Mouse (Mus musculus): ENCODE data around the gene Ssc4d. TPM values are rescaled to one million over a fixed set of nuclear protein-coding genes. Genes with fewer than 3 reads are reported as not detected.

Gene Ssc4d
- polyA plus RNA-seq, 1 experiment, result 4.3 TPM

DNA sequence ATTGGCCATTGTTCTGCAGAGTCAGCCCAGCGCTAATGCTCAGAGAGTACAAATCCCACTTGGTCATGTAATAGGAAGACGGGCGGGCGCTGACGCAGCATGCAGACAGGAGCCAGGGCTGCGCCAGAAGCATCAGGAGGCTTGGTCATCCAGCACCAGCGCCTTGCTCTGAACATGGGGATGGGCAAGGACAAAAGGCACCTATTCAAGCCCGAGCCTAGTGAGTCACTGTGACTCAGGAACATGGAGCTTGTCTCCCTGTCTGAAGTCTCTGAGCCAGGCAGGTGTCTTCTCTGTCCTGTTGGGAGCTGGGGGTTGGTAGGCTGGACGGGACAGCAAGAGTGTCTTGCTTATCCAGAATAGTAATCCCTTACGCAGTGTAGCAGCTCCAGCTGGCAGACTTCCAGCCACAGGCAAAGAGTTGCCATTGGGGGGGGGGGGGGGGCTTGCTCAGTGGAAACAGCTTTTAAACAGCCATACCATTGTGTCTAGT, 28.4 kb downstream of the Ssc4d start:
- no peak for DNase-seq

DNA sequence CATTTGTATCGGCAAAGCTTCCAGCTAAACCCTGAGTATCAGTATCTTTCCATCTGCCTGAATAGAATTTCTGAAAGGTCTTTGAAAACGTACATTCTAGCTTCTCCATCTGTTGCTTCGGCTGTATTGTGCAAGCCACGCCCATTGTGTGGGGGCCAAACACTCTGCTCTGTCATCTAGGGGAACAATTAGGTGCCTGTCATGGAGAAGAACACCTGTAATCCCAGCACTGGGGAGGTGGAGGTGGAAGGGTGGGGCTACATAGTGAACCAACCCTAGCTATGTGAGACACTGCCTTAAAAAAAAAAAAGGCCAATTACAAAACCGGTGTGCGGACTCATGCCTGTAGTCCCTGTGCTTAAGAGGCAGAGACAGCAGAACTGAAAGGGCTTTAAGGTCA, 31.6 kb downstream of the Ssc4d start:
- Histone ChIP-seq H3K27me3 (replicated peaks; ENCODE audit: control insufficient read depth, insufficient read depth, low read length) (no peaks in the 10 kb centered on the region), H3K4me3 (ENCODE audit: insufficient read depth, low read depth, low read length) (no peak overlapping the region), H3K4me1 (ENCODE audit: control insufficient read depth, insufficient read depth, low read length) (no peaks in the 10 kb centered on the region), H3K36me3 (ENCODE audit: control insufficient read depth, insufficient read depth, low read length) (no peaks in the 10 kb centered on the region), H3K27ac (ENCODE audit: insufficient read depth, low read depth, low read length) (no peak overlapping the region)
- WGBS, result 74% methylated on average over 6 of the region's 6 CpGs
- DNase-seq, result no peak
- TF ChIP-seq POLR2A (IDR thresholded peaks at IDR 0.05; ENCODE audit: low read depth, low read length) (no peak), CTCF (conservative IDR thresholded peaks at IDR 0.05; ENCODE audit: insufficient read depth, insufficient read length, low read depth, low read length) (no peak)

More for the DNA sequence above, 28.4 kb downstream of the Ssc4d start:
- Histone ChIP-seq H3K4me1 (ENCODE audit: control insufficient read depth, insufficient read depth, low read length) (no peaks in the 10 kb centered on the region), H3K4me3 (ENCODE audit: insufficient read depth, low read depth, low read length) (no peak overlapping the region), H3K36me3 (ENCODE audit: control insufficient read depth, insufficient read depth, low read length) (no peaks in the 10 kb centered on the region), H3K27me3 (replicated peaks; ENCODE audit: control insufficient read depth, insufficient read depth, low read length) (no peaks in the 10 kb centered on the region), H3K27ac (ENCODE audit: insufficient read depth, low read depth, low read length) (no peak overlapping the region)
- no peak for TF ChIP-seq POLR2A (IDR thresholded peaks at IDR 0.05; ENCODE audit: low read depth, low read length)
- no peak for TF ChIP-seq CTCF (conservative IDR thresholded peaks at IDR 0.05; ENCODE audit: insufficient read depth, insufficient read length, low read depth, low read length)
- WGBS, result 61% methylated on average over 10 of the region's 10 CpGs

DNA sequence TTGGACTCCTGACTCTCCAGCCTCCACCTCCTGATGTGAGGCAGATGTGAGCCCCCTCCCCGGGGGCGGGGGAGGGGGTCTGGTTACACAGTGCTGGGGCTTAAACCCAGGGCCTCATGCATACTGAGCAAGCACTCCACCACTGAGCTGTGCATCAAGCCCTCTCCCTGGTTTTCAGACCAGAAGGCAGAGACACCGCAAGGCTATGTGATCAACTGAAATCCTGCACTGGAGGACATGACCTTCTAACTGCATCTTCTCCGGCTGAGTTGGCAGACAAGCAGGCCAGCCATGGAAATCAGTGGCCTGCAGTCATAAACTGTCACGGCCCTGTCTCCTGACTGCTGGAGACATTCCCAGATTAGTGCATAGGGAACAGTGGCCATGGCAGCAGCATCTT, 33.7 kb downstream of the Ssc4d start:
- Histone ChIP-seq H3K27ac (ENCODE audit: insufficient read depth, low read depth, low read length) (no peak overlapping the region), H3K27me3 (replicated peaks; ENCODE audit: control insufficient read depth, insufficient read depth, low read length) (no peaks in the 10 kb centered on the region), H3K4me1 (ENCODE audit: control insufficient read depth, insufficient read depth, low read length) (no peaks in the 10 kb centered on the region), H3K4me3 (ENCODE audit: insufficient read depth, low read depth, low read length) (no peak overlapping the region), H3K36me3 (ENCODE audit: control insufficient read depth, insufficient read depth, low read length) (no peaks in the 10 kb centered on the region)
- 37% methylated on average over 5 of the region's 5 CpGs for WGBS
- TF ChIP-seq CTCF (conservative IDR thresholded peaks at IDR 0.05; ENCODE audit: insufficient read depth, insufficient read length, low read depth, low read length) (no peak), POLR2A (IDR thresholded peaks at IDR 0.05; ENCODE audit: low read depth, low read length) (no peak)
- DNase-seq, result no peak

GRCm38 (mm10) chr5:135935641-135936190, 38.6 kb downstream of the Ssc4d start:
- H3K27ac ChIP-seq (ENCODE audit: insufficient read depth, low read depth, low read length), result no peak overlapping the region; the same call in 1 of the 2 replicates
- H3K36me3 ChIP-seq (ENCODE audit: control insufficient read depth, insufficient read depth, low read length), result no peaks in the 10 kb centered on the region
- H3K4me1 ChIP-seq (ENCODE audit: control insufficient read depth, insufficient read depth, low read length), result peaks cover 5% of the 10 kb centered on the region; the same call in 1 of the 2 replicates
- TF ChIP-seq CTCF (conservative IDR thresholded peaks at IDR 0.05; ENCODE audit: insufficient read depth, insufficient read length, low read depth, low read length), result no peak
- TF ChIP-seq POLR2A (IDR thresholded peaks at IDR 0.05; ENCODE audit: low read depth, low read length), result no peak
- no peak overlapping the region for H3K4me3 ChIP-seq (ENCODE audit: insufficient read depth, low read depth, low read length)
- no peak for DNase-seq
- WGBS, result 80% methylated on average over 6 of the region's 6 CpGs
- no peaks in the 10 kb centered on the region for H3K27me3 ChIP-seq (replicated peaks; ENCODE audit: control insufficient read depth, insufficient read depth, low read length)

- WGBS, result 42% methylated on average over 7 of the region's 7 CpGs
- Histone ChIP-seq H3K27ac (ENCODE audit: insufficient read depth, low read depth, low read length) (peak overlapping the region; percentile 85), H3K27me3 (replicated peaks; ENCODE audit: control insufficient read depth, insufficient read depth, low read length) (no peaks in the 10 kb centered on the region), H3K4me1 (ENCODE audit: control insufficient read depth, insufficient read depth, low read length) (peaks cover 5% of the 10 kb centered on the region; the same call in 1 of the 2 replicates), H3K4me3 (ENCODE audit: insufficient read depth, low read depth, low read length) (peak overlapping the region; percentile 13; the same call in 1 of the 2 replicates), H3K36me3 (ENCODE audit: control insufficient read depth, insufficient read depth, low read length) (no peaks in the 10 kb centered on the region)
- no peak for DNase-seq
- TF ChIP-seq CTCF (conservative IDR thresholded peaks at IDR 0.05; ENCODE audit: insufficient read depth, insufficient read length, low read depth, low read length) (no peak), POLR2A (IDR thresholded peaks at IDR 0.05; ENCODE audit: low read depth, low read length) (no peak)
These were observed 39.2 kb downstream of the Ssc4d start for GRCm38 (mm10) chr5:135935176-135935523.

GRCm38 (mm10) chr5:135934481-135935175, 39.7 kb downstream of the Ssc4d start, which contains the start of gene Ywhag:
Gene Ywhag (minus strand): TSS chr5:135934616.
- H3K27ac ChIP-seq (ENCODE audit: insufficient read depth, low read depth, low read length), result peak within 1 kb of the TSS; percentile 96
- H3K4me3 ChIP-seq (ENCODE audit: insufficient read depth, low read depth, low read length), result peak within 1 kb of the TSS; percentile 95
- under 1% methylated on average over 44 of the region's 48 CpGs for WGBS
- no peaks in the 10 kb centered on the region for H3K27me3 ChIP-seq (replicated peaks; ENCODE audit: control insufficient read depth, insufficient read depth, low read length)
- DNase-seq, result peak; percentile 98
- no peaks in the 10 kb centered on the region for H3K36me3 ChIP-seq (ENCODE audit: control insufficient read depth, insufficient read depth, low read length)
- TF ChIP-seq POLR2A (IDR thresholded peaks at IDR 0.05; ENCODE audit: low read depth, low read length) (peak; percentile 98), CTCF (conservative IDR thresholded peaks at IDR 0.05; ENCODE audit: insufficient read depth, insufficient read length, low read depth, low read length) (peak; percentile 69)
- peaks cover 5% of the 10 kb centered on the region; the same call in 1 of the 2 replicates for H3K4me1 ChIP-seq (ENCODE audit: control insufficient read depth, insufficient read depth, low read length)

DNA sequence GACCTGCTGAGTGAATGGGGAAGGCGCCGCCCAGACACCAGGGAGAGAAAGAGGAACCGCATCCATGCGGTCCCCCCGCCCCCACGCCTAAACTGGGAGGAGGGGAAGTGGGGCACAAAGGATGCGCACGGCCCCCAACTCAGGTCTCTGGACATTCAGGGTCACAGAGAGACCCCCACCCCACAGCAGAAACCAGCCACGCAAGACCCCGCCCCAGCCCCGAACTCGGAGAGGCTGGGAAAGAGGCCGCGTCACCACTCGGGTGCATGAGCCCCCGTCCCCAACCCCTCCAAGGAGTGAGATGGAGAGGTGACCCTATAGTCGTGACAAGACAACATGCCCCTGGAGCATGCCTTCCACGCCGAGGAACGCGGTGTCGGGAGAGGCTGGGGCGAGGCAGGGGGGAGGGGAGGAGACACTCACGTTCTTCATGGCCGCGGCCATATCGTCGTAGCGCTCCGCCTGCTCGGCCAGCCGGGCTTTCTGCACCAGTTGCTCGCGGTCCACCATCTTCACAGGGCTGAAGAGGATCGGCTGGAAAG, 40.4 kb downstream of the Ssc4d start:
- 1% methylated on average over 35 of the region's 35 CpGs for WGBS
- H3K4me3 ChIP-seq (ENCODE audit: insufficient read depth, low read depth, low read length), result peak overlapping the region; percentile 95
- no peak for TF ChIP-seq POLR2A (IDR thresholded peaks at IDR 0.05; ENCODE audit: low read depth, low read length)
- no peak for TF ChIP-seq CTCF (conservative IDR thresholded peaks at IDR 0.05; ENCODE audit: insufficient read depth, insufficient read length, low read depth, low read length)
- H3K27me3 ChIP-seq (replicated peaks; ENCODE audit: control insufficient read depth, insufficient read depth, low read length), result no peaks in the 10 kb centered on the region
- H3K27ac ChIP-seq (ENCODE audit: insufficient read depth, low read depth, low read length), result peak overlapping the region; percentile 82
- H3K36me3 ChIP-seq (ENCODE audit: control insufficient read depth, insufficient read depth, low read length), result no peaks in the 10 kb centered on the region
- peak; percentile 50 for DNase-seq
- H3K4me1 ChIP-seq (ENCODE audit: control insufficient read depth, insufficient read depth, low read length), result peaks cover 5% of the 10 kb centered on the region; the same call in 1 of the 2 replicates
